Mouse (Mus musculus): Measurements from ENCODE around the gene Rapgefl1. TPM values are rescaled to one million over a fixed set of nuclear protein-coding genes. Genes with fewer than 3 reads are reported as not detected.
A peak's percentile ranks its signal among the peaks of the same experiment; 100 is the strongest.

The Rapgefl1 gene
- polyA plus RNA-seq (2014; fragmentation: Nextera tagmentation; extraction: Ambion mirVana), result 2.2 and 2.8 TPM in 2 replicates

GRCm38 (mm10) chr11:98836651-98837141 is at the start of gene Rapgefl1:
Rapgefl1 (plus strand) TSS chr11:98836785.
- peak within 1 kb of the TSS; percentile 71 for H3K9ac ChIP-seq (ENCODE audit: low read length)
- under 1% methylated on average over 40 of the region's 48 CpGs for WGBS
- peaks cover 18% of the 10 kb centered on the region; the same call in 1 of the 2 replicates for H3K36me3 ChIP-seq (ENCODE audit: control insufficient read depth, insufficient read depth, low read length)
- H3K27me3 ChIP-seq (ENCODE audit: control insufficient read depth, insufficient read depth, low read length), result peaks cover 12% of the 10 kb centered on the region
- no peaks in the 10 kb centered on the region for H3K9me3 ChIP-seq (ENCODE audit: control insufficient read depth, low read length)
- DNase-seq (ENCODE audit: low spot score) (peak; percentile 89), ATAC-seq (ENCODE audit: insufficient number of reproducible peaks, low FRiP score, low TSS enrichment, low read depth) (peak; percentile 83)
- peak within 1 kb of the TSS; percentile 99 for H3K4me2 ChIP-seq (ENCODE audit: low read depth, severe bottlenecking)
- 0 out of 2 replicates have a peak within 1 kb of the TSS, but pooled peaks have one; percentile 33 for H3K27ac ChIP-seq (replicated peaks; ENCODE audit: low read depth, low read length)
- peak within 1 kb of the TSS; percentile 68 for H3K4me3 ChIP-seq (ENCODE audit: low read depth, low read length)
- H3K4me1 ChIP-seq (ENCODE audit: control insufficient read depth, insufficient read depth, low read length), result peaks cover 7% of the 10 kb centered on the region; the same call in 1 of the 2 replicates

GRCm38 (mm10) chr11:98787229-98787628 is 49.4 kb upstream of the Rapgefl1 start:
- 29% methylated on average over 7 of the region's 7 CpGs for WGBS
- Histone ChIP-seq H3K4me1 (ENCODE audit: control insufficient read depth, insufficient read depth, low read length) (peaks cover 50% of the 10 kb centered on the region), H3K4me2 (ENCODE audit: low read depth, severe bottlenecking) (no peak overlapping the region; the same call in 1 of the 2 replicates), H3K9ac (ENCODE audit: low read length) (no peak overlapping the region), H3K27ac (replicated peaks; ENCODE audit: low read depth, low read length) (no peak overlapping the region; the same call in 1 of the 2 replicates), H3K9me3 (ENCODE audit: control insufficient read depth, low read length) (no peaks in the 10 kb centered on the region), H3K4me3 (ENCODE audit: low read depth, low read length) (no peak overlapping the region), H3K36me3 (ENCODE audit: control insufficient read depth, insufficient read depth, low read length) (no peaks in the 10 kb centered on the region), H3K27me3 (ENCODE audit: control insufficient read depth, insufficient read depth, low read length) (no peaks in the 10 kb centered on the region)
- ATAC-seq (ENCODE audit: insufficient number of reproducible peaks, low FRiP score, low TSS enrichment, low read depth) (no peak), DNase-seq (ENCODE audit: low spot score) (no peak)

GRCm38 (mm10) chr11:98787691-98788090 is 48.9 kb upstream of the Rapgefl1 start:
- WGBS, result 94% methylated on average over 1 of the region's 1 CpGs
- H3K4me3 ChIP-seq (ENCODE audit: low read depth, low read length), result no peak overlapping the region
- DNase-seq (ENCODE audit: low spot score), result no peak

GRCm38 (mm10) chr11:98788139-98788538 is 48.4 kb upstream of the Rapgefl1 start:
- ATAC-seq (ENCODE audit: insufficient number of reproducible peaks, low FRiP score, low TSS enrichment, low read depth) (no peak), DNase-seq (ENCODE audit: low spot score) (no peak)
- Histone ChIP-seq H3K4me2 (ENCODE audit: low read depth, severe bottlenecking) (0 out of 2 replicates have a peak overlapping the region, but pooled peaks have one; percentile 89), H3K36me3 (ENCODE audit: control insufficient read depth, insufficient read depth, low read length) (no peaks in the 10 kb centered on the region), H3K27ac (replicated peaks; ENCODE audit: low read depth, low read length) (peak overlapping the region; percentile 38; the same call in 1 of the 2 replicates), H3K9me3 (ENCODE audit: control insufficient read depth, low read length) (no peaks in the 10 kb centered on the region), H3K4me1 (ENCODE audit: control insufficient read depth, insufficient read depth, low read length) (peaks cover 41% of the 10 kb centered on the region), H3K4me3 (ENCODE audit: low read depth, low read length) (no peak overlapping the region), H3K27me3 (ENCODE audit: control insufficient read depth, insufficient read depth, low read length) (no peaks in the 10 kb centered on the region), H3K9ac (ENCODE audit: low read length) (no peak overlapping the region)
- WGBS, result 91% methylated on average over 5 of the region's 5 CpGs

More at GRCm38 (mm10) chr11:98787691-98788090, 48.9 kb upstream of the Rapgefl1 start:
- no peaks in the 10 kb centered on the region for H3K9me3 ChIP-seq (ENCODE audit: control insufficient read depth, low read length)
- H3K27ac ChIP-seq (replicated peaks; ENCODE audit: low read depth, low read length), result no peak overlapping the region
- H3K4me1 ChIP-seq (ENCODE audit: control insufficient read depth, insufficient read depth, low read length), result peaks cover 46% of the 10 kb centered on the region
- no peaks in the 10 kb centered on the region for H3K36me3 ChIP-seq (ENCODE audit: control insufficient read depth, insufficient read depth, low read length)
- no peaks in the 10 kb centered on the region for H3K27me3 ChIP-seq (ENCODE audit: control insufficient read depth, insufficient read depth, low read length)
- ATAC-seq (ENCODE audit: insufficient number of reproducible peaks, low FRiP score, low TSS enrichment, low read depth), result no peak
- no peak overlapping the region for H3K9ac ChIP-seq (ENCODE audit: low read length)
- no peak overlapping the region for H3K4me2 ChIP-seq (ENCODE audit: low read depth, severe bottlenecking)

GRCm38 (mm10) chr11:98788550-98789218 is 47.9 kb upstream of the Rapgefl1 start:
- Histone ChIP-seq H3K4me1 (ENCODE audit: control insufficient read depth, insufficient read depth, low read length) (peaks cover 39% of the 10 kb centered on the region), H3K36me3 (ENCODE audit: control insufficient read depth, insufficient read depth, low read length) (no peaks in the 10 kb centered on the region), H3K9ac (ENCODE audit: low read length) (peak overlapping the region; percentile 63; the same call in 1 of the 2 replicates), H3K9me3 (ENCODE audit: control insufficient read depth, low read length) (no peaks in the 10 kb centered on the region), H3K4me3 (ENCODE audit: low read depth, low read length) (peak overlapping the region; percentile 48), H3K27ac (replicated peaks; ENCODE audit: low read depth, low read length) (peak overlapping the region; percentile 38), H3K27me3 (ENCODE audit: control insufficient read depth, insufficient read depth, low read length) (no peaks in the 10 kb centered on the region), H3K4me2 (ENCODE audit: low read depth, severe bottlenecking) (peak overlapping the region; percentile 89)
- ATAC-seq (ENCODE audit: insufficient number of reproducible peaks, low FRiP score, low TSS enrichment, low read depth) (peak; percentile 82), DNase-seq (ENCODE audit: low spot score) (peak; percentile 88)
- whole genome bisulfite sequencing, result 15% methylated on average over 18 of the region's 18 CpGs

- peak overlapping the region; percentile 89 for H3K4me2 ChIP-seq (ENCODE audit: low read depth, severe bottlenecking)
- H3K27ac ChIP-seq (replicated peaks; ENCODE audit: low read depth, low read length), result peak overlapping the region; percentile 42; the same call in 1 of the 2 replicates
- no peaks in the 10 kb centered on the region for H3K9me3 ChIP-seq (ENCODE audit: control insufficient read depth, low read length)
- H3K4me3 ChIP-seq (ENCODE audit: low read depth, low read length), result peak overlapping the region; percentile 48
- DNase-seq (ENCODE audit: low spot score) (peak; percentile 46), ATAC-seq (ENCODE audit: insufficient number of reproducible peaks, low FRiP score, low TSS enrichment, low read depth) (no peak)
- H3K4me1 ChIP-seq (ENCODE audit: control insufficient read depth, insufficient read depth, low read length), result peaks cover 35% of the 10 kb centered on the region
- 2% methylated on average over 25 of the region's 25 CpGs for WGBS
- H3K36me3 ChIP-seq (ENCODE audit: control insufficient read depth, insufficient read depth, low read length), result no peaks in the 10 kb centered on the region
- no peaks in the 10 kb centered on the region for H3K27me3 ChIP-seq (ENCODE audit: control insufficient read depth, insufficient read depth, low read length)
- peak overlapping the region; percentile 63 for H3K9ac ChIP-seq (ENCODE audit: low read length)
These were observed 47.3 kb upstream of the Rapgefl1 start for GRCm38 (mm10) chr11:98789219-98789807.

GRCm38 (mm10) chr11:98789824-98790223 is 46.8 kb upstream of the Rapgefl1 start:
- H3K27ac ChIP-seq (replicated peaks; ENCODE audit: low read depth, low read length), result no peak overlapping the region
- no peaks in the 10 kb centered on the region for H3K36me3 ChIP-seq (ENCODE audit: control insufficient read depth, insufficient read depth, low read length)
- H3K9me3 ChIP-seq (ENCODE audit: control insufficient read depth, low read length), result no peaks in the 10 kb centered on the region
- DNase-seq (ENCODE audit: low spot score) (no peak), ATAC-seq (ENCODE audit: insufficient number of reproducible peaks, low FRiP score, low TSS enrichment, low read depth) (no peak)
- no peak overlapping the region for H3K9ac ChIP-seq (ENCODE audit: low read length)
- WGBS, result 35% methylated on average over 5 of the region's 5 CpGs
- peak overlapping the region; percentile 48; the same call in 1 of the 2 replicates for H3K4me3 ChIP-seq (ENCODE audit: low read depth, low read length)
- peaks cover 33% of the 10 kb centered on the region for H3K4me1 ChIP-seq (ENCODE audit: control insufficient read depth, insufficient read depth, low read length)
- no peaks in the 10 kb centered on the region for H3K27me3 ChIP-seq (ENCODE audit: control insufficient read depth, insufficient read depth, low read length)
- H3K4me2 ChIP-seq (ENCODE audit: low read depth, severe bottlenecking), result peak overlapping the region; percentile 89; the same call in 1 of the 2 replicates

GRCm38 (mm10) chr11:98790631-98791205 is 45.9 kb upstream of the Rapgefl1 start:
- peaks cover 25% of the 10 kb centered on the region for H3K4me1 ChIP-seq (ENCODE audit: control insufficient read depth, insufficient read depth, low read length)
- no peak for DNase-seq (ENCODE audit: low spot score)

More at GRCm38 (mm10) chr11:98790631-98791205, 45.9 kb upstream of the Rapgefl1 start:
- Histone ChIP-seq H3K27ac (replicated peaks; ENCODE audit: low read depth, low read length) (no peak overlapping the region; the same call in 1 of the 2 replicates), H3K4me2 (ENCODE audit: low read depth, severe bottlenecking) (no peak overlapping the region), H3K9ac (ENCODE audit: low read length) (no peak overlapping the region), H3K27me3 (ENCODE audit: control insufficient read depth, insufficient read depth, low read length) (no peaks in the 10 kb centered on the region), H3K36me3 (ENCODE audit: control insufficient read depth, insufficient read depth, low read length) (no peaks in the 10 kb centered on the region), H3K4me3 (ENCODE audit: low read depth, low read length) (no peak overlapping the region), H3K9me3 (ENCODE audit: control insufficient read depth, low read length) (no peaks in the 10 kb centered on the region)
- no peak for ATAC-seq (ENCODE audit: insufficient number of reproducible peaks, low FRiP score, low TSS enrichment, low read depth)
- 87% methylated on average over 5 of the region's 5 CpGs for WGBS

All from limb, embryonic 11.5 days (tissue).